ENCODE assay signal across 10 mouse cellular contexts in the genomic region with DNA sequence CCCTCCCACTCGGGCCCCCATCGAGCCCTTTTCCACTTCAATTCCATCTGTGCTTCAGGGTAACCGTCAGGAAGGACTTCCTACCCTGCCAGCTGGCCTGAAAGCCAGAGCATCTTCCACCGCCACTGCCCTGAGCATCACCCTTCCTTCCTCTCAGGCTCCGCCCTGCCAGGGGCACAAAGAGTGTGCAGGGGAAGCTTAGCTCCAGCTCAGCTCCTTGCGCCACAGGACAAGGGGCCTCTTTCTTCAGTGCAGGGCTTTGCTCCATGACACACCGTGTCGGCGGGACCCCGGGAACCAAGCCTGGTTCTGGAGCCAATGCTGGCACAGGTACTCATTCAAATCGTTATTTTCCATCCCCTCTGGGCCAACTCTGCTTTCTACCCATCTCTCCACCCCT.
DNase-seq lines count a peak whose midpoint lies in the region; ATAC-seq lines count a peak whose summit lies in the region.
"Had no signal": no experiment of that assay in that cellular context is flagged by ENCODE, and none has a peak within 500 bp of the region (broad histone marks: within the 10 kb centered on the region; RNA-seq: fewer than 3 reads in every experiment).

No protein-coding gene starts in this region.

- H3K9ac ChIP-seq in forebrain, embryonic 11.5 days (ENCODE audit: low read length) = 0 out of 2 replicates have a peak overlapping the region, but pooled peaks have one; percentile 27
- no peak overlapping the region for H3K9ac ChIP-seq in forebrain, embryonic 16.5 days (replicated peaks; ENCODE audit: low read depth, low read length)
- no peak overlapping the region; the same call in 1 of the 2 replicates for H3K9ac ChIP-seq in embryonic facial prominence, embryonic 12.5 days
- H3K9ac ChIP-seq in limb, embryonic 12.5 days (replicated peaks) = 0 out of 2 replicates have a peak overlapping the region, but pooled peaks have one; percentile 6

- H3K4me1 ChIP-seq in forebrain, embryonic 11.5 days (replicated peaks; ENCODE audit: control insufficient read depth, insufficient read depth, low read length) = peaks cover 19% of the 10 kb centered on the region
- H3K4me1 ChIP-seq in forebrain, embryonic 16.5 days (replicated peaks; ENCODE audit: control insufficient read depth, insufficient read depth, low read length) = peaks cover 18% of the 10 kb centered on the region
- H3K4me1 ChIP-seq in embryonic facial prominence, embryonic 12.5 days = peaks cover 24% of the 10 kb centered on the region
- peaks cover 62% of the 10 kb centered on the region for H3K4me1 ChIP-seq in limb, embryonic 12.5 days (replicated peaks)

- peak; percentile 46; the same call in 1 of the 2 replicates for ATAC-seq in forebrain, embryonic 11.5 days (replicated peaks; ENCODE audit: low FRiP score)
- no peak for ATAC-seq in forebrain, embryonic 16.5 days
- no peak for ATAC-seq in embryonic facial prominence, embryonic 12.5 days (ENCODE audit: insufficient number of reproducible peaks, insufficient read depth, low FRiP score, low TSS enrichment)
- no peak for ATAC-seq in limb, embryonic 12.5 days (ENCODE audit: insufficient number of reproducible peaks, insufficient read depth, low FRiP score, low TSS enrichment, low read depth)

- 22% methylated on average over 11 of the region's 11 CpGs for WGBS in forebrain, embryonic 11.5 days
- 15% methylated on average over 11 of the region's 11 CpGs for WGBS in forebrain, embryonic 16.5 days
- 21% methylated on average over 11 of the region's 11 CpGs for WGBS in embryonic facial prominence, embryonic 12.5 days
- 51% methylated on average over 11 of the region's 11 CpGs for WGBS in limb, embryonic 12.5 days

- H3K36me3 ChIP-seq in forebrain, embryonic 11.5 days (ENCODE audit: control insufficient read depth, insufficient read depth, low read length) = no peaks in the 10 kb centered on the region
- no peaks in the 10 kb centered on the region for H3K36me3 ChIP-seq in forebrain, embryonic 16.5 days (ENCODE audit: control insufficient read depth, insufficient read depth)
- H3K36me3 ChIP-seq in embryonic facial prominence, embryonic 12.5 days = no peaks in the 10 kb centered on the region
- H3K36me3 ChIP-seq in limb, embryonic 12.5 days = no peaks in the 10 kb centered on the region
- H3K36me3 ChIP-seq: G1E had no signal

- H3K4me2 ChIP-seq in forebrain, embryonic 11.5 days (ENCODE audit: low read depth, low read length, severe bottlenecking) = no peak overlapping the region
- no peak overlapping the region for H3K4me2 ChIP-seq in forebrain, embryonic 16.5 days (ENCODE audit: low read length)
- H3K4me2 ChIP-seq in embryonic facial prominence, embryonic 12.5 days (replicated peaks) = peak overlapping the region; percentile 29
- no peak overlapping the region for H3K4me2 ChIP-seq in limb, embryonic 12.5 days

- H3K9me3 ChIP-seq in forebrain, embryonic 11.5 days (ENCODE audit: control insufficient read depth, low read length) = no peaks in the 10 kb centered on the region
- H3K9me3 ChIP-seq in forebrain, embryonic 16.5 days (ENCODE audit: control insufficient read depth, low read length) = no peaks in the 10 kb centered on the region
- no peaks in the 10 kb centered on the region for H3K9me3 ChIP-seq in embryonic facial prominence, embryonic 12.5 days
- no peaks in the 10 kb centered on the region for H3K9me3 ChIP-seq in limb, embryonic 12.5 days
- H3K9me3 ChIP-seq: G1E had no signal

- H3K27me3 ChIP-seq in forebrain, embryonic 11.5 days (ENCODE audit: control insufficient read depth, insufficient read depth, low read length) = no peaks in the 10 kb centered on the region; the same call in none of the 2 replicates
- H3K27me3 ChIP-seq in forebrain, embryonic 16.5 days (replicated peaks; ENCODE audit: control insufficient read depth, insufficient read depth, low read length) = no peaks in the 10 kb centered on the region
- H3K27me3 ChIP-seq in embryonic facial prominence, embryonic 12.5 days = no peaks in the 10 kb centered on the region
- H3K27me3 ChIP-seq in limb, embryonic 12.5 days = peaks cover 71% of the 10 kb centered on the region

- H3K27ac ChIP-seq in forebrain, embryonic 11.5 days (ENCODE audit: low read depth, low read length) = no peak overlapping the region
- H3K27ac ChIP-seq in forebrain, embryonic 16.5 days (ENCODE audit: low read length) = no peak overlapping the region
- H3K27ac ChIP-seq in embryonic facial prominence, embryonic 12.5 days = peak overlapping the region; percentile 24; the same call in 1 of the 2 replicates
- no peak overlapping the region for H3K27ac ChIP-seq in limb, embryonic 12.5 days

- no peak overlapping the region for H3K4me3 ChIP-seq in forebrain, embryonic 11.5 days (ENCODE audit: low read depth, low read length)
- no peak overlapping the region for H3K4me3 ChIP-seq in forebrain, embryonic 16.5 days (replicated peaks; ENCODE audit: low read length)
- H3K4me3 ChIP-seq in embryonic facial prominence, embryonic 12.5 days = no peak overlapping the region
- H3K4me3 ChIP-seq in limb, embryonic 12.5 days (replicated peaks) = no peak overlapping the region

- peak; percentile 65 for DNase-seq in forebrain, embryonic 11.5 days (ENCODE audit: low spot score)
- DNase-seq in 416B (ENCODE audit: low read depth) = peak; percentile 34
- no peak for DNase-seq in thymus, adult 18-20 months
- no peak for DNase-seq in urinary bladder, postnatal 36 days (ENCODE audit: low spot score in 2 of 2)
- DNase-seq in urinary bladder, postnatal 10 days (ENCODE audit: low spot score) = no peak
- DNase-seq: right cerebral cortex, postnatal 14 days had no signal

Comparison
In these comparisons a context has a peak if more than half of its experiments do, and no peak if none do; other contexts are left out.
1. H3K9ac ChIP-seq: peak in forebrain, embryonic 11.5 days (single experiment) and limb, embryonic 12.5 days (single experiment); none in forebrain, embryonic 16.5 days (single experiment) and embryonic facial prominence, embryonic 12.5 days (single experiment).
2. DNase-seq: peak in forebrain, embryonic 11.5 days (single experiment) and 416B (single experiment); none in thymus, adult 18-20 months (0 of 2), urinary bladder, postnatal 36 days (0 of 2) and urinary bladder, postnatal 10 days (single experiment).